Mouse (Mus musculus) testis, adult 2 months (tissue): Measurements from ENCODE around the gene Prr15. TPM values are rescaled to one million over a fixed set of nuclear protein-coding genes. Genes with fewer than 3 reads are reported as not detected.

Experiments
- H3K27ac ChIP-seq: fragments of 200-500 bp; 2 replicates; pipeline ENCODE4 v1.5.1; 2012; ENCODE audit warnings: low read depth, low read length; ENCODE audit not compliant: control insufficient read depth, insufficient read depth
- H3K27me3 ChIP-seq: fragments of 200-500 bp; 2 replicates; pipeline ENCODE4 v1.6.1; 2012; ENCODE audit warnings: mild to moderate bottlenecking, low read length, moderate library complexity; ENCODE audit not compliant: control insufficient read depth, insufficient read depth
- H3K36me3 ChIP-seq: fragments of 200-500 bp; 2 replicates; pipeline ENCODE4 v1.6.1; 2012; ENCODE audit warnings: mild to moderate bottlenecking, low read length; ENCODE audit not compliant: control insufficient read depth, insufficient read depth
- H3K4me1 ChIP-seq: fragments of 200-500 bp; 2 replicates; pipeline ENCODE4 v1.6.1; 2012; ENCODE audit warnings: low read length; ENCODE audit not compliant: control insufficient read depth, insufficient read depth
- H3K4me3 ChIP-seq: fragments of 200-500 bp; 2 replicates; pipeline ENCODE4 v1.5.1; 2012; ENCODE audit warnings: low read depth, mild to moderate bottlenecking, low read length, moderate library complexity, mixed read lengths; ENCODE audit not compliant: control insufficient read depth
- CTCF ChIP-seq: fragments of 200-500 bp; IDR thresholded peaks from 2 replicates; pipeline ENCODE4 v1.5.1; 2012; ENCODE audit warnings: low read depth, mild to moderate bottlenecking, inconsistent platforms, low read length, moderate library complexity; ENCODE audit not compliant: control insufficient read depth, insufficient read depth, insufficient replicate concordance
- POLR2A ChIP-seq: fragments of 200-500 bp; IDR thresholded peaks from 2 replicates; pipeline ENCODE4 v1.6.1; 2012; ENCODE audit warnings: low read depth, mild to moderate bottlenecking, inconsistent platforms, low read length, moderate library complexity; ENCODE audit not compliant: control insufficient read depth
- polyA plus RNA-seq: library from polyadenylated mRNA; depleted of rRNA; stranded (reverse); fragments of >200 nt; gene quantifications from 2 replicates; pipeline ENCODE4 v1.2.3, GENCODE M21; 2012; rRNA removed

The Prr15 gene
- polyA plus RNA-seq, 1 experiment = 5.7 TPM

DNA sequence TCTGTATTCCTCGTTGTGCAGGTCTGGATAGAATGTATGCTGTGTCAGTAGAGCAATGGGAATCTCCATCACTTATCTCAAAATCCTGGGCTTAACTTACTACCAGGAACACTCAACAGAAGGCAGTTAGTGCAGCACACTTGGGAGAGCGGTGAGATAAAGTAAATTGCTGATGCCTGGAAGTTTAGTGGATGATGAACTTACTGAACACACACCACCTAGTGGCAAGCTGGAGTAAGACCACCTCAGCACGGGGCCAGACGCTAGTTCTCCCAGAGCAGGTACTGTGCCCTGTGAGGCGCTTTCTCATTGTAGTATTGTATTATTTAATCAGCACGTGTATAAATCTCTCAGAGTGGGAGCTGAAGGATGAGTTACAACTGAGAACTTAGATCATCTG lies 42.4 kb downstream of the Prr15 start:
- TF ChIP-seq CTCF (peak; percentile 69; the same call in 1 of the 2 replicates), POLR2A (no peak)
- Histone ChIP-seq H3K4me3 (no peak overlapping the region), H3K36me3 (no peaks in the 10 kb centered on the region), H3K4me1 (no peaks in the 10 kb centered on the region), H3K27ac (0 out of 2 replicates have a peak overlapping the region, but pooled peaks have one; percentile 3), H3K27me3 (no peaks in the 10 kb centered on the region)

DNA sequence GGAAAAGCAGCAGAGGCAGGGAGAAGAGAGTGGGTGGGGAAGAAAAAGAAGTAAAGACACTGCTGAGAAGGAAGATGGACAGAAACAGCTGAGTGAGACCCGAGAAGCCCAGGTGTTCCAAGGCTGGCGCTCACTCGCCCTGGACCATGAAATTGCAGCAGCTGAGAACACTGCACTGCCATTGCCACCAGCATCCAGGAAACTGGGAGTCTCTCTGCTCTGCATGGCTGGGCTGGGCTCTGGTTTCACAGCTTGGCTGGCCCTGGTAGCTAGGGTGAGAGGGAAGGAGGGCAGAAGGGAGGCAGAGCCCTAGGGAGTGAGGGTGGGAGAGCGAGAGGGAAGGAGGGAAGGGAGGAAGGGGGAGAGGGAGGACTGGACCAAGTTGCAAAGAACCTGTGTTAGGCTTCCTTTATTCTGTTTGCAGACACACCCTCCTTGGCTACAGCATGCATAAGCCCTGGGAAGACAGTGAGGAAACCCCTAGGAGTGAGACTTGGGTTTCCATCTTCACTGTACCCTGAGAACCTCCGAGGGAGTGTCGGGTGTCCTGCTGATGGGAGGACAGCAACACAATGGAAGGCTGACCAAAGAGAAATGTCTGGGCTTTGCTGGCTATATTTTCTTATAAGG lies 44.4 kb downstream of the Prr15 start:
- H3K27ac ChIP-seq = no peak overlapping the region
- H3K4me1 ChIP-seq = peaks cover 2% of the 10 kb centered on the region; the same call in 1 of the 2 replicates
- H3K4me3 ChIP-seq = no peak overlapping the region
- TF ChIP-seq POLR2A (no peak), CTCF (no peak)
- H3K27me3 ChIP-seq = no peaks in the 10 kb centered on the region
- H3K36me3 ChIP-seq = no peaks in the 10 kb centered on the region

DNA sequence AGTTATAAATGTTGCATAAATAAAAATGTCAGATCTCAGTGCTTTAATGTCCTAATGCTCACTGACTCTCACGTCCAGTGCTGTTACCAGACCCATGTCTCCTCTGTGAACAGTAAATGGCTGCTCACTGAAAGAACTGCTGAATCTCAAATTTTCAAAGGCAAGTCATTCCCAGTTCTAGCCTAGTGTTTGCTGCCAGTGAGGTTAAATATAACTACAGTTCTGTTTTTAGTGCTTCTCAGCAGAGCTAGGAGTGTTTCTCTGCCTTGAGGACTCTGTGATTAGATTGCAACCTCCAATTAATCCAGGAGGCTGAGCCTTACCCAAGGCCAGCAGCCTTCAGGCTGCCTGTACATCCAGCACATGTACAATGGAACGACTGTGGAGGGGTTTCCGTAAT lies 46.2 kb downstream of the Prr15 start:
- Histone ChIP-seq H3K4me1 (peaks cover 2% of the 10 kb centered on the region; the same call in 1 of the 2 replicates), H3K27ac (0 out of 2 replicates have a peak overlapping the region, but pooled peaks have one; percentile 24), H3K4me3 (no peak overlapping the region), H3K36me3 (no peaks in the 10 kb centered on the region), H3K27me3 (no peaks in the 10 kb centered on the region)
- TF ChIP-seq CTCF (no peak), POLR2A (no peak)

DNA sequence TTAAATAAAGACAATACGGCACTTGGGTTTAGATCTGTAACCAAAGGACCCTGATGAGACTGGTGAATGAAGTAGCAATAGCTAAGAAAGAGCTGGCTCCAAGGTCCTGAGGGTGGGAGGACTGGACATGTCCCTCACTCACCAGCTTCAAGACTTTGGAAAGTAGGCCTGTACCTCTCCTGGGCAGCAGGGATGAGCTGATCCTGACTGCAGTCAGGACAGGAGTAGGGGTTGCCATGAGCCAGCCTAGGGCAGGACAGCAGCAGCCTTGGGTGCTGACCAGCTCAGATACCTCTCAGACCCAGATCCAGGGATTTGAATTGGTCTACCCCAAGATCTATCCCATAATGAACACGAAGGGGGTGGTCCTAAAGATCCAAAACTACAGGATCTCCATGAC lies 53.7 kb downstream of the Prr15 start:
- Histone ChIP-seq H3K4me3 (peak overlapping the region; percentile 27), H3K27me3 (no peaks in the 10 kb centered on the region), H3K27ac (no peak overlapping the region), H3K4me1 (no peaks in the 10 kb centered on the region), H3K36me3 (no peaks in the 10 kb centered on the region)
- TF ChIP-seq POLR2A (no peak), CTCF (no peak)

Other genes starting within 250 kb of the Prr15 start
- gene Wipf3, start 103.8 kb downstream of the Prr15 start, polyA plus RNA-seq = 13.4 and 18.2 TPM in 2 replicates
- gene Scrn1, start 240.7 kb downstream of the Prr15 start, polyA plus RNA-seq = 5.5 and 7.4 TPM in 2 replicates